Mouse (Mus musculus) T-helper 2 cell (primary cell): Measurements from ENCODE around the gene 6330409D20Rik.

Source experiments
- in situ Hi-C: fragments of 300-600 bp; cut with MboI, MseI; formaldehyde crosslinking; loops from one replicate; pipeline ENCODE4 v1.15.1; 2025; ENCODE audit warnings: high pct_unique_total_duplicates

6330409D20Rik gene

GRCm38 (mm10) chr2:32703046-32703445 lies 37.8 kb downstream of the 6330409D20Rik start:
- in situ Hi-C loops, result loop anchor here (10.0 kb wide), 1 partner anchor 1922 kb away; no protein-coding TSS in a partner anchor

GRCm38 (mm10) chr2:32700966-32701743 lies 39.7 kb downstream of the 6330409D20Rik start:
- in situ Hi-C loops, result loop anchor here (10.0 kb wide), 1 partner anchor 1924 kb away; no protein-coding TSS in a partner anchor

- in situ Hi-C loops, result loop anchor here (10.0 kb wide), 2 partner anchors 95 to 1925 kb away; no protein-coding TSS in a partner anchor
Observed at GRCm38 (mm10) chr2:32699680-32700079, 41.1 kb downstream of the 6330409D20Rik start.

GRCm38 (mm10) chr2:32694691-32695090 lies 46.1 kb downstream of the 6330409D20Rik start:
- in situ Hi-C loops, result loop anchor here (10.0 kb wide), 1 partner anchor 90 kb away; no protein-coding TSS in a partner anchor

- in situ Hi-C loops, result loop anchor here (10.0 kb wide), 1 partner anchor 89 kb away; no protein-coding TSS in a partner anchor
Observed at GRCm38 (mm10) chr2:32693823-32694411, 46.9 kb downstream of the 6330409D20Rik start.

GRCm38 (mm10) chr2:32693282-32693681 lies 47.5 kb downstream of the 6330409D20Rik start:
- in situ Hi-C loops, result loop anchor here (10.0 kb wide), 1 partner anchor 88 kb away; no protein-coding TSS in a partner anchor

GRCm38 (mm10) chr2:32692496-32692895 lies 48.3 kb downstream of the 6330409D20Rik start:
- in situ Hi-C loops, result loop anchor here (10.0 kb wide), 1 partner anchor 88 kb away; no protein-coding TSS in a partner anchor

GRCm38 (mm10) chr2:32691041-32691440 lies 49.8 kb downstream of the 6330409D20Rik start:
- in situ Hi-C loops, result loop anchor here (10.0 kb wide), 1 partner anchor 86 kb away; no protein-coding TSS in a partner anchor

- in situ Hi-C loops, result loop anchor here (5.0 kb wide), 1 partner anchor 57 kb away; no protein-coding TSS in a partner anchor
Observed at GRCm38 (mm10) chr2:32689420-32689819, 51.4 kb downstream of the 6330409D20Rik start.

GRCm38 (mm10) chr2:32687562-32687961 lies 53.3 kb downstream of the 6330409D20Rik start:
- in situ Hi-C loops, result loop anchor here (5.0 kb wide), 1 partner anchor 55 kb away; no protein-coding TSS in a partner anchor

GRCm38 (mm10) chr2:32686640-32687039 lies 54.2 kb downstream of the 6330409D20Rik start:
- in situ Hi-C loops, result loop anchor here (5.0 kb wide), 1 partner anchor 54 kb away; no protein-coding TSS in a partner anchor

GRCm38 (mm10) chr2:32685807-32686206 lies 55.0 kb downstream of the 6330409D20Rik start:
- in situ Hi-C loops, result loop anchor here (5.0 kb wide), 1 partner anchor 54 kb away; no protein-coding TSS in a partner anchor

GRCm38 (mm10) chr2:32684681-32685428 lies 56.0 kb downstream of the 6330409D20Rik start:
- in situ Hi-C loops, result loop anchor here (5.0 kb wide), 1 partner anchor 53 kb away; no protein-coding TSS in a partner anchor

- in situ Hi-C loops, result no loop called here
Observed at GRCm38 (mm10) chr2:32683701-32684100, 57.1 kb downstream of the 6330409D20Rik start.

GRCm38 (mm10) chr2:32682721-32683417 lies 57.9 kb downstream of the 6330409D20Rik start:
- in situ Hi-C loops, result no loop called here
